Mouse (Mus musculus) right cerebral cortex, postnatal 36 days (tissue): Measurements from ENCODE around the gene Cyp46a1.

Experiments used
- DNase-seq, 2 experiments: peaks; one replicate each; pipeline ENCODE4 v3.0.0; 2022; ENCODE audit warnings: low spot score in 2 of 2, mixed read lengths in 1 of 2

Cyp46a1 gene

DNA sequence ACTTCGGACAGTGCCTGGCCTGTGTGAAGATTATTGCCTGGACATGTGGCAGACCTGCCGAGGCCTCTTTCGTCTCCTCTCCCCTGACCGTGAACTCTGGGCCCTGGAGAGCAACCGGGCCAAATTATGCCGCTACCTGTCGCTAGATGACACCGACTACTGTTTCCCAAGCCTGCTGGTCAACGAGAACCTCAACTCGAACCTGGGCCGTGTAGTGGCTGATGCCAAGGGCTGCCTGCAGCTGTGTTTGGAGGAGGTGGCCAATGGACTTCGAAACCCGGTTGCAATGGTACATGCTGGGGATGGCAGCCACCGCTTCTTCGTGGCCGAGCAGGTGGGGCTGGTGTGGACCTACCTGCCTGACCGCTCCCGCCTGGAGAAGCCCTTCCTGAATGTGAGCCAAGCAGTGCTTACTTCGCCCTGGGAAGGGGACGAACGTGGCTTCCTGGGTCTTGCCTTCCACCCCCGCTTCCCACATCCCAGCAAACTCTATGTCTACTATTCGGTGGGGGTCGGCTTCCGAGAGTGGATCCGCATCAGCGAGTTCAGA lies 22.4 kb upstream of the Cyp46a1 start:
- no peak for DNase-seq

DNA sequence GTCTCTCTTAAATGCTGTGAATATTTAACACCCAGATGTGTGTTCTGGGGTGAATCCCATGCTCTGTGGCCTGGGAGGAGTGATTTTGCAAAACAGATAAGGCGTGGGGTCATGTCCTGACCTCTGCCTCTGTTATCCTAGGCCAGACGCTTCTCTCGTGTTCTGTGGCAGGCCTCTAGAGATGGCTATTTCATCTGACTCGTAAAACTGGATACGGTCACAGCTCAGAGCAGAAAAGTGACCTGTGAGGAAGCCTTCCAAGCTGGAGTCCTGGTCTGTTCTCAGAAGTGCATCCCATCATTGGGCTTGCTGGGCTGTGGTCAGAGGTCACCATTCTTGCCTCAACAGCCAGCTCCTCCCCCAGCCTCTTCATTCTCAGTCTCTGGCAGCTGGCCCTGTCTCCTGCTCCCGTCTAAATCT lies 21.7 kb upstream of the Cyp46a1 start:
- DNase-seq, result no peak

DNA sequence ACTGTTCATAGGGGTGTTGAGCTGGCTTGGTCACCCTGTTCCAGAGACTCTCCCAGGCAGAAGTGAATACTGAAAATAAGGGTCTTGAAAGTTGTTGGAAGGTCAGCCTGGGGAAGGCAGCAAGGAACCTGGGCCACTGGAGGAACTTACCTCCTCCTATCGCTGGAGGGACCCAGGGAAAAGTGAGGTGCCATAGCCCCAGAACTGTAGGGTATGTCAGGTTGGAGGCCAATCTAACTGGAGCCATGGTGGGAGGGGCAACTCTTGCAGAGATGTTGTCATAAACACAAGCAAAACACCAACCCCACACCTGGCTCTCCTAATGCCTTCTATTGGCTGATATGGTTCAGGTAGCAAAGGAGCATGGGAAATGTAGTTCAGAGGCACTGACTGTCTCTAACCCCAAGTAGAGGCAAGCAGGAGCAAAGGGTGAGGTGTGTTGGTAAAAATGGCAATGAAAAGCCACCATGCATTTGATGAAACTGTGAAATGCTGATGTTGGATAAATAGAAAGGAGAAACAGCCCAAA lies 20.9 kb upstream of the Cyp46a1 start:
- DNase-seq, result no peak

DNA sequence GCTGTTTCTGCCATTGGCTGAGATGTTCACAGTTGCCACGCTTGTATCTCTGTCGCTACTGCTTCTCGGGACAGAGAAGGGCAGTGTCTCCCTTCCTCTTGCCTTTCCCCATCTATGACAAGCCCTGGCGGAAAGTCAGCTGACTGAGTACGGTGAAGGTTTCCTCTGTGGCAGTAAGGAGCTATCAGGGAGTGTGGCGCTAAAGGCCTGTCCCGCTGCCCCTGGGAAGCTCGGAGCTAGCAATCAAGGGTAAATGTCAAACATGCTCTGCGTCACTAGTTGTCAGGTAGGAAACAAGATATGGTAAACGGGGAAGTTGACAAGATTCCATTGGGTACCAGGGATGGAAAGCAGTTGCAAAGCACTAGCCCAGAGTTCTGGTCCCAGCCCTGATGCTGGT lies 18.4 kb upstream of the Cyp46a1 start:
- DNase-seq, result no peak

DNA sequence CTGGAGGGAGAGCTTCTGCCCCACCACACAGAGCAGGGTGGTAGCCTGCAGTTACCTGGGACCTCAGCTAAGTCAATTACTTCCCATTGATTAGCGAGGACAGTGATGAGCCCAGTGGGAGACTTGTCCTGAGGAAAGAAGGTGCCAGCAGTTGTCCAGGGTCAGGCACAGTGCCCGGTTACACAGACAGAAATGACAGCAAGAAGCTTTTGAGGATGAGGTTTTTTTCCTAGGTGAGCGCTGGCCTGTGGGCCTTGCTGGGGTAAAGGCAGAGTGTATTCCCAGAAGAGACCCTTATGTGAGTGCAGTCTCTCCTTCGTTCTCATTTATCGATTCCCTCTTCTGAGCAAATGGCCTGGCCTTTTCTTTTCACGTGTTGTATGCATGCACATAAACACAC lies 17.5 kb upstream of the Cyp46a1 start:
- DNase-seq, result no peak

DNA sequence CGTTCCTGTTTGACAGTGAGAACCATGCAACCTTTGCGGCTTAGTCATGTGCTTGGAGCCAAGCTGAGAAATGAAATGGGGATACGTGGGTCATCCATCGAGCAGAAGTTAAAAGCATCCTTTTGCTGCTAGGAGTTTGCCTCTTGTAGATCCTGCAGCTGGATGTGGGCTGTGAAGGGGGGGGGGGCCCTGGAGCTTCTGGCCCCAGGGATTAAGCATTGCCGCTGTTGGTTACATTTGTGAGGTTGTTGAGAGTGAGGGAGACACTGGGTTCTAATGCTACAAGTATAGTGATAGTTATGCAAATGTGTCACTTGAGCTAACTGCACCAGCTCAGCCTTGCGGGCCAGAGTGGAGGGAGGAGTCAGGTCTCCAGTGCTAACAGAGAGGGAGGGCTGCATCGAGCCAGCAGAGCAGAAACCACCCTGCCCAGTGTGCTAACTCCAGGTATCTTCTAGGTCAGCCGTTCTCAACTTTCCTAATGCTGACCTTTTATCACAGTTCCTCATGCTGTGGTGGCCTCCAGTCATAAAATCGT lies 16.9 kb upstream of the Cyp46a1 start:
- no peak for DNase-seq

DNA sequence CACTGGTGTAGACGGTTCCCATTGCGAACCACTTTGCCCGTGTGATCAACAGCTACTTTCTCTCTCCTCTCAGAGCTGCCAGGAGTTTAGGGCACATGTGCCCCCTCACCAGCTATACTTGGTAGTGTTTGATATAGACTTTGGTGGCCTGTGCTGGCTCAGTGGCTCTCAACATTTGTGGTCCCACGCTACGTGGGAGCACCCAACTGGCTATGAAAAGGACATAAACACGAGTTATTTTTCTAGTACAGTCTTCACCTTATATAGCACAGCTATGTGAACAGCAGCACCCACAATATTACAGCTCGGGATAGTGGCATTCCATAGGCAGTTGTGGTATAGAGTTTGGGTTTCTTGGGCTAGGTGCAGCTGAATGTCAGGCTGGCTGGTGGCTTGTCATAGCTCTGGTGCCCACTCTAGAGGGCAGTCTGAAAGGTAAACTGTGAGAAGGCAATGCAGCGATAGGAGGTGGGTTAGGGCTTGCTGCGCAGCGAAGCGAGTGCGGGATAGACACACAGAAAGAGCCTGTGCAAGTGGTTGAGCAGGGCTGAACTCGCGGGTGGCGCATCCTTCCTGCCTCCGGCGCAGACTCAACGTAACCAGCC lies 16.3 kb upstream of the Cyp46a1 start:
- no peak for DNase-seq

DNA sequence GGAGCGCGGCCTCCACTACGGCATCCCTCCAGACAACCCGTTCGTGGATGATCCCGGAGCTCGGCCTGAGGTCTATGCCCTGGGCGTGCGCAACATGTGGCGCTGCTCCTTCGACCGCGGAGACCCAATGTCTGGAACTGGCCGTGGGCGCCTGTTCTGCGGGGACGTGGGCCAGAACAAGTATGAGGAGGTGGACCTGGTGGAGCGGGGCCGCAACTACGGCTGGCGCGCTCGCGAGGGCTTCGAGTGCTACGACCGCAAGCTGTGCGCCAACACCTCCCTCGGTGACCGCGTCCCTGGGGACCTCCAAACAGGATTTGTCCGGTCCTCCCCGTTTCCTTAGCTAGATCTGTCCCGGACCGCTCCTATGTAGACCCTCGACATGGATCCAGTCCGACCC lies 15.7 kb upstream of the Cyp46a1 start:
- no peak for DNase-seq

DNA sequence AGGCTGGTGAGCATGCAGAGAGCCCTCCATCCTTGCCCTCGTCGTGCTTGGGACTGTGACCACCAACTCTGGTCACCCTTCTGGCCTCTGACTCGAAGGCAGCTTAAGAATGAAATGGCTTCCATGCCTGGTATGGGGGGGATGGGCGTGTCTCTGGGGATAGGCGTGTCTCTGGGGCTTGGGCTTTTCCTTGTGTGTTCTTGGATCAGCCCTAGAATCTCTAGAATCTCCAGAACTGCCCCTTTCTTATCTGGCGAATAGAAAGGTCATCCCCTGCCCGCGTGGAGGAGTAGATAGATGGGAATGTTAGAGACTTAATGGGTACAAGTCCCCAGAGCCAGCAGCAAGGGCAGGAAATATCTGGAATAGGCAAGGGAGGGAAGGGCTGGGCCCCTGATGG lies 14.1 kb upstream of the Cyp46a1 start:
- DNase-seq, result no peak

DNA sequence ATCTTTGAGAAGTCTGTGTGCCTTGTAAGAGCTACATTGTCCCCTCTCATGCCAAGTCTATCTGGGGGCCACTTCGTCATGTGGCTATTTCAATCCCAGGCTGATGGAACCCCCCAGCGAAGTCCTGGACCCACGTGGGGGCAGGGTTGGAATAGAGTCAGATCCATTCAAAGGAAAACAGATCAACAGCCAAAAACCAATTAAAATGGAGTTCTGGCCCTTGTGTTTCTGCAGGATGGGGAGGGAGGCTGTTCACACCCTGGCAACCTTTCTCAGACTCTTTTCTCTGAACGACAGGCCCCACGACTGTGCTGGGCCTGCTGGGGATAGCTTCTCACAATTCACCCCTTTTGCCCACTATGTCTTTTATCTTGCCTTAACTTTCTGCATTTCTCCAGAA lies 7.8 kb upstream of the Cyp46a1 start:
- no peak for DNase-seq

DNA sequence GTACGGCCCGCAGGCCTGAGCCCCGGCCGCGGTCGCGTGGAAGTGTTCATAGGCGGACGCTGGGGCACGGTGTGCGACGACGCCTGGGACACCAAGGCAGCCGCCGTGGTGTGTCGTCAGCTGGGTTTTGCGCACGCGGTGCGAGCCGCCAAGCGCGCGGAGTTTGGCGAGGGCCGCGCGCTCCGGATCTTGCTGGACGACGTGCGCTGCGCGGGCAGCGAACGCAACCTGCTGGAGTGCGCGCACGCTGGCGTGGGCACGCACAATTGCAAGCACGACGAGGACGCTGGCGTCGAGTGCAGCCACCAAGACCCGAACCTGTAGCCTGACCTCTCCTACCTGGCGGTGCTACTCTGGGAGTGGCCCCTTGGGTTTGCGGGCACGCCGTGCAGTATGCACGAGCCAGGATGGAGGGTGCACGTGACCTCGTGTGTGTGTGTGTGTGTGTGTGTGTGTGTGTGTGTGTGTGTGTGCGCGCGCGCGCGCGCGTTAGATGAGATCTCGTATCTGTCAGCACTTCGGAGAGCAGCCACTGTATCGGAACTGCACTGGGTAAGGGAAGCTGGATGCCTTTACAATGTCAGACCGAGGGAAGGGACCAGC lies 6.2 kb upstream of the Cyp46a1 start:
- DNase-seq, result peak; percentile 87 to 89

DNA sequence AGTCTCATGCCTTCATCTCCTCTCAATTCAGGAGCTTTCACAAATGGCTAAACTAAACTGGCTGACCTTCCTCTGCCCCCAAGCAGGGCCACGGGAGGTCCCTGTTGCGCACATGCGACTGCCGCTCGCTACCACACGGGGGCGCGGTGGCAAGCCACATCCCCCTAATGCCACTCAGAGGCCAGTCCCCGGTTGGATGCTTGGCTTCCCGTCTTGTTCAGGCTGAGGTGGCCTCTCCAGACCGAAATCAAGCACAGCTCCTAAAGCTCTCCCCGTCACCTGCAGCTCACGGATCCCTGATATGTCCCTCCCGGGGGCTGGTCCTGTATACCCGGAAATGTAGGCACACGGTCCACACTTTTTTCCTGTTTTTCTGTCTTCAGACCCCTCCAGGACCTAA lies 1.1 kb upstream of the Cyp46a1 start:
- DNase-seq, result peak; percentile 71

DNA sequence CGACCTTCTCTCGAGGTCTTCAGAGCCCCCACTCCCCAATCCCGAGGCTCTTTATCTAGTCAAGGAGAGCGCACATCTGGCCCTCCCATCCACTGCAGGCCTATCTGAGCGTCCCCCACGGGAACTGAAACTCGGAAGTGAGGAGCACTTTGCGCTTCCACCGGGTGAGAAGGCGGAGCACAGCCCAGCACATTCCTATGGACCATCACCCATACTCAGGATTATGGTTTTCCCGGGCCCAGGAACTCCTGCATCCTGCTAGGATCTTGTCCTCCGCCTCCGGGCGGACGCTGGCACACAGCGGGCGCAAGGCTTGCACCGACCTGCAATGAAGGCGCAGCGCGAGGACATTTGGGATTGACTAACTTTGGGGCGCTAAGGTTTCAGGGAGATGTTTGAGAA lies 699 bp upstream of the Cyp46a1 start:
- DNase-seq, result no peak

DNA sequence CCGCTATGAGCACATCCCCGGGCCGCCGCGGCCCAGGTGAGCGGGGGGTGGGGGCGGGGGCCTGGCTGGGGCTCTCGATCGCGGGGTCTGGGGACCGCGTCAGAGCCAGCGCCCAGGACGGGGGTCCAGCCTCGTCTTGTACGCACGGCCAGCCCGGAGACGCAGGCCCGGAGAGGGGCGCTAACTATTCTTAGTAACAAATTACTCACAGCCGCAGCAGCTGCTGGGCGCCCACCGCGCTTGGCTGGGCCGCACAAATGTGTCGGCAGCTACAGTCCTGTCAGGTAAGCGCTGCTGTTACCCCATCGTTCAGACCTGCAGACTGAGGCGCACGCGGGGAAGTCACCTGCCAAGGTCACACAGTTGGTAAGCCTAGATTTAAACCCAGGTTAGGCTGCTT lies 348 bp downstream of the Cyp46a1 start:
- DNase-seq, result peak in 1 of 2 experiments; percentile 51

DNA sequence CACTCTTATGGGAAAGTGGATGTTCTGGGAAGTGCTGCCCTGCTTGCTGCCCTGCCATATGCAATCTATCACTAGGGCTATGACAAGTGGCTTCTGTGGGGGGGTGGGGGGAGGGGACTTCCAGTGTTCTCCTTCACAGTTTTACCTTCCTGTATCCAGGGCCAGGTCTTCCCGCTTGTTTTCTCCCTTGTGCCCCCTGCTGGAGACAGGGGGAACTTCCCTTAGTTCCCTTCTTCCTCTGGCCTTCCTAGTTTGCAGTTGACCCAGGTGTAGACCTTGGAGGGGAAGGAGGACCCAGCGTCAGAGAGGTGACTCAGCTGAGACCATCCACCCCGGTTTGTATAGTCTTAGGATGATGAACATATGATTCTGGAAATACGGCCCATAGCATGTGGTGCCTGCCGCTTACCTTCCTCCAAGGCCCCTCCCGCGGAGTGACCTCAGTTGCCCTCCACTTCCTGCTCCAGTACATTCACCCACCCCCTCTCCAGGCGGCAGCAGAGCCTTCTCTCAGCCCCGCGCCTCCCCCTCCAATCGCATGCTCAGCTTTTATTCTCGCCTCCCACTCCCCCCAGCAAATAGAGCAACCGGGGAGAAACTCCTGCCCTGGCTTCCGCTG lies 4.5 kb downstream of the Cyp46a1 start:
- peak; percentile 38 to 61 for DNase-seq

DNA sequence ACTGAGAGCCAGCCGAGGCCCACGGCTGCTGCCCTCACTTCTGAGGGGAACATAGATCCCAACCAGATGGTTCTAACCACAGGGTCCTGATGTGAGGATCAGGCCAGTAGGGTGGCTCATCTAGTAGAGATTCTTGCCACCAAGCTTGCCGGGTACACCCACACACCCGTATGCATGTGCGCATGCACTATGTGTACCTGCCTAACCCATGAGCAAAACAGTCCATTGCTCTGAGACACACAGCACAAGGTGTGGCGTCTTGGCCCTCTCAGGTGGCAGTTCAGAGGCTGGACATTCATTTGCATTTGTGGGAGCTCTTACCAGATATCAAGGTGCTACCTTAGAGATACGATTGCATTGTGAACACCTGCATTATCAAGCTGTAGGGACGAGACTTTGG lies 14.0 kb downstream of the Cyp46a1 start:
- no peak for DNase-seq

DNA sequence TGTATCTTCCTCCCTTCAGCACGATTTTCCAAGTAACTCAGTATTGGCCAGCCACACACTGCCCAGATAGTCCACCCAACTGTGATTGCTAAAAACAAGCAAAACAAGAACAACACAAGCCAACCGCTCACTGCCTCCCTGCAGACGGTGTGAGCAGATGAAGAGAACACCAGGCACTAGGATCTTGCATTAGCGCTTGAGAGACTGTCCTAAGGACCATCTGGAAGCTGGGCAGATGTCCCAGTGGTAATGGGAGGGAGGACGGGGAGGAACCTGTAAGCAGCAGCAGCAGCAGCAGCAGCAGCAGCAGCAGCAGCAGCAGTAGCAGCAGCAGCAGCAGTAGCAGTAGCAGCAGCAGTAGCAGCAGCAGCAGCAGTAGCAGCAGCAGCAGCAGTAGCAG lies 14.8 kb downstream of the Cyp46a1 start:
- no peak for DNase-seq

DNA sequence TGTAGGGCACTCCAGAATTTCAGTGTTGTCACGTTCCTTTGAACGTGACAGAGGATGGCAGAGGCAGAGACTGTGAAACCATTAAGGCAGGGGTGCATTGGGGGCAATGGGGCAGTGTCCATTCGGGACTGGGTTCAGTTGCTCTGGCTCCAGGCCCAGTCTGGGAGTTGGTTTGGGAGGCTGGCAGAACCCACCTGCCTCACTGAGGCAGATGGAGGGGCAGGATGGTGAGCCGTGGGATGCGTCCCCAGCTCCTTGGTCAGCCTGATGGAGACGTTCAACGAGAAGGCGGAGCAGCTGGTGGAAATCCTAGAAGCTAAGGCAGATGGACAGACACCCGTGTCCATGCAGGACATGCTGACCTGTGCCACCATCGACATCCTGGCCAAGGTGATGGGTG lies 16.8 kb downstream of the Cyp46a1 start:
- no peak for DNase-seq

DNA sequence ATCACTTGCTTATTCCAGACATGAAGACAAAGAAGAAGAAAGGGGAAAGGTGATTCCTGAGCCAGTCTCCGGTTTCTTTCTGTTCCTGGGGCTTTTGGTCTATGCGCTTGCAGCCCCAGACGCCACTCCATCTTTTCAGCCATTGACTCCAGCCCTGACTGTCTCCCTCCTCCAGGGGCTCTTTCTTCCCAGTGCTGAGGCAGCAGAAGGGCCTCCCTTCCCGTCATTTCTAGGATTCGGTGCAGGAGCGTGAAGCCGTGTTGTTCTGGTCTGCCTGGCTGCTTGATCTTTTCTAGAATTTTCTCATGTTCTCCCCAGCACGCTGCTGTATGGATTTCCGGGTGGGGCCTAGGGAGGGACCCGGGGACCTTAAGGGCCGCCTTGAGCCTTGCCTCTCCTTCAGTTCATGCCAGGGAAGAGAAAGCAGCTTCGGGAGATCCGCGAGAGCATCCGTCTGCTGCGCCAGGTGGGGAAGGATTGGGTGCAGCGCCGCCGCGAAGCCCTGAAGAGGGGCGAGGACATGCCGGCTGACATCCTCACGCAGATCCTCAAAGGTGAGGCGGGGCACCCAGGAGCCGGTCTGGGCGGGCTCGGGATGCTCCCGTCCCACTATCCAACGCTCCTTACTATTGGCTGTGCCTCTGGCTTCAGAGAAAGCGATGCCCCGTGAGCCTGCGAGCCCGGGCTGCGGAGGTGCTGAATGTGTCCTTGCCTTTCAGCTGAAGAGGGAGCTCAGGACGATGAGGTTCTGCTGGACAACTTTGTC lies 18.4 kb downstream of the Cyp46a1 start:
- no peak for DNase-seq

DNA sequence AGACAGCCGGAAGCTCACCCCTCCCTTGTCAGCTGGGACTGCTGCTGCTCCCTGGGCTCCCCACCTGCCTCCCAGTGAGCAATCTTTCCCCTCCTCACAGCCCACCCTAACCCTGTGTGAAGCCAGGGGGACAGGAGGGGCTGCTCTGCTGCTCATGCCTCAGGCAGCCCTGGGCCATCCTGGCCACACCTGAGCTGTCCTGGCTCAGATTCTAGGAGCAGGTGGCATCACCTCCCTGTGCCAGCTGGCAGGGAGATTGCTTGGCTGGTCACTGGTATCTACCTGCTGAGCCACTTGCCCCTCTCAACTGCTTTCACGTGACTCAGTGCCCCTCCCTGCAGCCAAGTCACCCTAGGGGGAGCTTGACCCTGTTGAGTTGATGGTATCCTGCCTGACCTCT lies 20.1 kb downstream of the Cyp46a1 start:
- DNase-seq, result no peak

DNA sequence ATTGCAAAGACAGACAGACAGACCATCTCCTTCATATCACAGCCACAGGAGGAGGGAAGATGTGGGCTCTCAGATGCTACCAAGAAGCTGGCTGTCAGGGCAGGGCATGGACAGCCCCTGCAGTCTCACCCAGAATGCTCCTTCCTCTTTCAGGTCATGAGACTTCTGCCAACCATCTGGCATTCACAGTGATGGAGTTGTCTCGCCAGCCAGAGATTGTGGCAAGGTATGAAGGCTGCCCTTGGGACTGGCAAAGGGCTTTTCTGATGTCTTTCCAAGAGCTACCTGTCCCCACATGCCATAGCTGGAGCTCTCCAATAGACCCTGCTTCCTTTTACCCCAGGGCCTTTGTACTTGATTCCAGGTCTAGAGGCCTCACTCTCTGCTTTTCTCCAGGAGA lies 21.1 kb downstream of the Cyp46a1 start:
- no peak for DNase-seq

DNA sequence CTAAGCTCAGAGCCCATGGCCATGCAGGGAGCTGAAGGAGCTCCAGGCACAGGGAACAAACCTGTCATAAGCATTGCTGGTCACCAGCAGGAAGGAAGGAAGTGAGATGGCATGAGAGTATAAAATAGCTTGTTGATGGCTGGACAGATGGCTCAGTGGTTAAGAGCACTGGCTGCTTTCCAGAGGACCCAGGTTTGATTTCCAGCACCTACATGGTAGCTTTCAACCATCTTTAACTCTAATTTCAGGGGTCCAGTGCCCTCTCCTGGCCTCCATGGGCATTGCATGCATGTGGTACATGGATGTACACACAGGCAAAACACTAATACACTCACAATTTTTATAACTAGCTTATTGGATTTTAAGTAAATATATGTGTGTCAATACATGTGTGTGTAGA lies 21.8 kb downstream of the Cyp46a1 start:
- DNase-seq, result no peak
